Comparison of ENCODE assay signal across 23 mouse cellular contexts in genomic region chr1:87647820-87648219, GRCm38 (mm10). TPM values are rescaled to one million over a fixed set of nuclear protein-coding genes. Genes with fewer than 3 reads are reported as not detected.
DNase-seq lines count a peak whose midpoint lies in the region; ATAC-seq and TF ChIP-seq lines count a peak whose summit lies in the region.
"Had no signal": no experiment of that assay in that cellular context is flagged by ENCODE, and none has a peak within 500 bp of the region (broad histone marks: within the 10 kb centered on the region; RNA-seq: fewer than 3 reads in every experiment).

No protein-coding gene starts in this region.

- H3K79me2 ChIP-seq in MEL (ENCODE audit: control insufficient read depth, insufficient read depth, low read length, poor library complexity) = peaks cover 7% of the 10 kb centered on the region

- no peak overlapping the region for H3K4me3 ChIP-seq in heart, embryonic 12.5 days
- H3K4me3 ChIP-seq in MEL (ENCODE audit: control insufficient read depth in 1 of 2, insufficient read depth in 1 of 2, low read depth in 2 of 2, low read length in 2 of 2) = no peak overlapping the region
- no peak overlapping the region for H3K4me3 ChIP-seq in liver, embryonic 14.5 days (ENCODE audit: insufficient read depth in 1 of 2, low read depth in 2 of 2, low read length in 2 of 2)
- H3K4me3 ChIP-seq in gastrocnemius, adult 2 months = no peak overlapping the region
- H3K4me3 ChIP-seq: embryonic facial prominence, embryonic 15.5 days; forebrain, embryonic 15.5 days; heart, embryonic 13.5 days; hindbrain, embryonic 13.5 days; kidney, embryonic 15.5 days; limb, embryonic 13.5 days had no signal

- no peak for TF ChIP-seq CTCF in MEL (IDR thresholded peaks at IDR 0.05 in 2 of 3, conservative IDR thresholded peaks at IDR 0.05 in 1 of 3; ENCODE audit: control insufficient read depth in 1 of 3, insufficient read depth in 1 of 3, low read depth in 2 of 3, low read length in 3 of 3, poor library complexity in 1 of 3, severe bottlenecking in 1 of 3)
- no peak for TF ChIP-seq CTCF in liver, embryonic 14.5 days (IDR thresholded peaks at IDR 0.05; ENCODE audit: low read depth)
- no peak for TF ChIP-seq CTCF in gastrocnemius, adult 2 months (IDR thresholded peaks at IDR 0.05)

- no peaks in the 10 kb centered on the region for H3K27me3 ChIP-seq in heart, embryonic 12.5 days (replicated peaks)
- H3K27me3 ChIP-seq in MEL (ENCODE audit: control insufficient read depth in 1 of 2, insufficient read depth in 2 of 2, low read length in 2 of 2) = no peaks in the 10 kb centered on the region
- H3K27me3 ChIP-seq in liver, embryonic 14.5 days (ENCODE audit: control insufficient read depth, insufficient read depth, low read length) = no peaks in the 10 kb centered on the region
- no peaks in the 10 kb centered on the region for H3K27me3 ChIP-seq in splenic B cell, adult 2 months (ENCODE audit: control insufficient read depth, insufficient read depth, low read length, poor library complexity, severe bottlenecking)
- H3K27me3 ChIP-seq: embryonic facial prominence, embryonic 15.5 days; forebrain, embryonic 15.5 days; heart, embryonic 13.5 days; hindbrain, embryonic 13.5 days; kidney, embryonic 15.5 days; limb, embryonic 13.5 days had no signal

- WGBS in heart, embryonic 12.5 days = 75% methylated on average over 1 of the region's 1 CpGs
- WGBS in liver, embryonic 14.5 days (ENCODE audit: insufficient replicate concordance) = 32% methylated on average over 1 of the region's 1 CpGs

- H3K9me3 ChIP-seq in heart, embryonic 12.5 days (replicated peaks) = no peaks in the 10 kb centered on the region
- H3K9me3 ChIP-seq in MEL (replicated peaks; ENCODE audit: insufficient read depth, low read length) = no peaks in the 10 kb centered on the region
- H3K9me3 ChIP-seq in liver, embryonic 14.5 days (ENCODE audit: control insufficient read depth, low read length) = no peaks in the 10 kb centered on the region
- H3K9me3 ChIP-seq: embryonic facial prominence, embryonic 15.5 days; forebrain, embryonic 15.5 days; heart, embryonic 13.5 days; hindbrain, embryonic 13.5 days; kidney, embryonic 15.5 days; limb, embryonic 13.5 days had no signal

- H3K9ac ChIP-seq in heart, embryonic 12.5 days = no peak overlapping the region
- H3K9ac ChIP-seq in MEL (ENCODE audit: control insufficient read depth, low read depth, low read length, poor library complexity, severe bottlenecking) = no peak overlapping the region
- no peak overlapping the region for H3K9ac ChIP-seq in liver, embryonic 14.5 days (replicated peaks)
- H3K9ac ChIP-seq: embryonic facial prominence, embryonic 15.5 days; forebrain, embryonic 15.5 days; heart, embryonic 13.5 days; hindbrain, embryonic 13.5 days; kidney, embryonic 15.5 days; limb, embryonic 13.5 days; lung, embryonic 14.5 days had no signal

- TF ChIP-seq RAD21 in MEL (IDR thresholded peaks at IDR 0.05; ENCODE audit: low read depth, low read length) = no peak

- intact Hi-C loops in heart, postnatal 10 days (cut with DNase I) = no loop called here
- intact Hi-C loops in gastrocnemius, adult 2 months (cut with DNase I) = no loop called here
- intact Hi-C loops in left cerebral cortex, postnatal 4 days (cut with DNase I) = no loop called here

- TF ChIP-seq POLR2A in MEL (IDR thresholded peaks at IDR 0.05; ENCODE audit: control insufficient read depth in 1 of 2, insufficient read depth in 1 of 2, low read depth in 1 of 2, low read length in 2 of 2, poor library complexity in 1 of 2) = no peak

- H3K36me3 ChIP-seq in heart, embryonic 12.5 days = no peaks in the 10 kb centered on the region
- peaks cover 0 to 78% of the 10 kb centered on the region in 2 experiments; a peak in 2 of 4 replicates for H3K36me3 ChIP-seq in MEL (ENCODE audit: control insufficient read depth in 1 of 2, insufficient read depth in 2 of 2, low read length in 2 of 2)
- no peaks in the 10 kb centered on the region for H3K36me3 ChIP-seq in liver, embryonic 14.5 days (replicated peaks; ENCODE audit: control insufficient read depth, insufficient read depth, low read depth)
- H3K36me3 ChIP-seq in splenic B cell, adult 2 months (ENCODE audit: control insufficient read depth, insufficient read depth, low read length, poor library complexity, severe bottlenecking) = peaks cover 4% of the 10 kb centered on the region
- H3K36me3 ChIP-seq: embryonic facial prominence, embryonic 15.5 days; forebrain, embryonic 15.5 days; heart, embryonic 13.5 days; hindbrain, embryonic 13.5 days; kidney, embryonic 15.5 days; limb, embryonic 13.5 days had no signal

- H3K4me1 ChIP-seq in heart, embryonic 12.5 days (replicated peaks) = peaks cover 8% of the 10 kb centered on the region
- peaks cover 32 to 64% of the 10 kb centered on the region in 2 experiments for H3K4me1 ChIP-seq in MEL (ENCODE audit: control insufficient read depth in 1 of 2, insufficient read depth in 2 of 2, low read length in 2 of 2)
- peaks cover 46 to 56% of the 10 kb centered on the region in 2 experiments for H3K4me1 ChIP-seq in liver, embryonic 14.5 days (replicated peaks; ENCODE audit: control insufficient read depth in 2 of 2, insufficient read depth in 2 of 2, low read length in 1 of 2)
- H3K4me1 ChIP-seq: embryonic facial prominence, embryonic 15.5 days; forebrain, embryonic 15.5 days; hindbrain, embryonic 13.5 days had no signal

- no peak overlapping the region for H3K27ac ChIP-seq in heart, embryonic 12.5 days (ENCODE audit: poor library complexity, severe bottlenecking)
- peak overlapping the region; percentile 80 for H3K27ac ChIP-seq in MEL (ENCODE audit: control insufficient read depth, low read depth, low read length)
- H3K27ac ChIP-seq in liver, embryonic 14.5 days = peak overlapping the region; percentile 85
- H3K27ac ChIP-seq in gastrocnemius, adult 2 months = no peak overlapping the region
- H3K27ac ChIP-seq: embryonic facial prominence, embryonic 15.5 days; forebrain, embryonic 15.5 days; heart, embryonic 13.5 days; hindbrain, embryonic 13.5 days; kidney, embryonic 15.5 days; limb, embryonic 13.5 days had no signal

- H3K4me2 ChIP-seq in heart, embryonic 12.5 days = no peak overlapping the region
- H3K4me2 ChIP-seq in liver, embryonic 14.5 days (ENCODE audit: low read depth) = no peak overlapping the region
- H3K4me2 ChIP-seq: embryonic facial prominence, embryonic 15.5 days; forebrain, embryonic 15.5 days; heart, embryonic 13.5 days; hindbrain, embryonic 13.5 days; kidney, embryonic 15.5 days; limb, embryonic 13.5 days; lung, embryonic 14.5 days; midbrain, embryonic 11.5 days had no signal

- TF ChIP-seq EP300 in MEL (IDR thresholded peaks at IDR 0.05; ENCODE audit: low read depth in 1 of 2, low read length in 2 of 2) = no peak
- TF ChIP-seq EP300 in liver, embryonic 14.5 days (IDR thresholded peaks at IDR 0.05; ENCODE audit: low read depth) = no peak

- DNase-seq in heart, postnatal 10 days = no peak
- DNase-seq in MEL (ENCODE audit: low read depth, low spot score) = no peak
- DNase-seq in liver, embryonic 14.5 days (ENCODE audit: low read depth in 3 of 3, low spot score in 3 of 3) = no peak
- peak; percentile 36 for DNase-seq in splenic B cell, adult 2 months (ENCODE audit: low read depth, low spot score)
- no peak for DNase-seq in gastrocnemius, adult 2 months
- DNase-seq in left cerebral cortex, postnatal 4 days = no peak
- DNase-seq: adrenal gland, postnatal 10 days; cerebellum, adult 11 months; cerebellum, adult 9-11 months; gastrocnemius, postnatal 25 days; heart, adult 18-20 months; kidney, adult 11 months; kidney, postnatal 36 days; lung, embryonic 14.5 days; thymus, postnatal 14 days had no signal

- ATAC-seq in heart, embryonic 12.5 days (ENCODE audit: insufficient number of reproducible peaks, low FRiP score) = peak; percentile 74
- ATAC-seq in liver, embryonic 14.5 days (ENCODE audit: insufficient read depth) = peak; percentile 54
- ATAC-seq: forebrain, embryonic 15.5 days had no signal

TF ChIP-seq in MEL, 35 proteins besides CTCF, POLR2A, EP300 and RAD21:
- TF ChIP-seq KAT2A (conservative IDR thresholded peaks at IDR 0.05; ENCODE audit: low read depth, low read length) = no peak
- TF ChIP-seq USF1 (IDR thresholded peaks at IDR 0.05; ENCODE audit: low read depth, low read length) = peak; percentile 74
- TF ChIP-seq MAZ (IDR thresholded peaks at IDR 0.05; ENCODE audit: low read depth, low read length) = no peak
- no peak for TF ChIP-seq TCF12 (IDR thresholded peaks at IDR 0.05; ENCODE audit: low read depth, low read length)
- TF ChIP-seq JUND (IDR thresholded peaks at IDR 0.05; ENCODE audit: low read depth, low read length) = no peak
- no peak for TF ChIP-seq TAL1 (IDR thresholded peaks at IDR 0.05; ENCODE audit: low read length)
- TF ChIP-seq ETS1 (IDR thresholded peaks at IDR 0.05; ENCODE audit: low read depth, low read length) = 0 out of 2 replicates have a peak, but pooled peaks have one; percentile 13
- TF ChIP-seq NRF1 (IDR thresholded peaks at IDR 0.05; ENCODE audit: insufficient read depth, low read depth, low read length, poor library complexity, severe bottlenecking) = no peak

RNA-seq across cellular contexts. Expression of gene Inpp5d, which starts 27.7 kb away (rescaled TPM):
- 5.9 and 7.9 TPM in 2 replicates for polyA plus RNA-seq in heart, embryonic 12.5 days (2016; fragmentation: Nextera tagmentation; extraction: Ambion mirVana)
- 10 to 100 TPM; 13.6 to 17.4 TPM for total RNA-seq in heart, postnatal 10 days (2021)
- total RNA-seq in MEL (2012; rRNA removed) = 69.4 and 73.0 TPM in 2 replicates
- 10 to 100 TPM in 1 of 2 experiments, not detected in 1; 71.3 TPM for polyA plus RNA-seq in MEL (2012; ENCODE audit: insufficient read depth in 1 of 2, insufficient read length in 2 of 2, low read depth in 1 of 2, low replicate concordance in 2 of 2, missing spikeins in 1 of 2)
- polyA plus RNA-seq in liver, embryonic 14.5 days (2012; rRNA removed) = 5.7 and 9.3 TPM in 2 replicates
- 11.1 and 13.0 TPM in 2 replicates for polyA plus RNA-seq in liver, embryonic 14.5 days (2014; fragmentation: Nextera tagmentation; extraction: Ambion mirVana)
- 1 to 10 TPM; 3.8 to 4.2 TPM for total RNA-seq in gastrocnemius, adult 2 months (2021)
- 10 to 100 TPM; 10.2 to 10.7 TPM for total RNA-seq in left cerebral cortex, postnatal 4 days (2021)

Comparison
In these comparisons a context has a peak if more than half of its experiments do, and no peak if none do; other contexts are left out.
1. H3K27ac ChIP-seq: peak in MEL (single experiment) and liver, embryonic 14.5 days (single experiment); none in heart, embryonic 12.5 days (single experiment) and gastrocnemius, adult 2 months (single experiment).